Mouse (Mus musculus): ENCODE data around the gene Pdzrn3.

DNA sequence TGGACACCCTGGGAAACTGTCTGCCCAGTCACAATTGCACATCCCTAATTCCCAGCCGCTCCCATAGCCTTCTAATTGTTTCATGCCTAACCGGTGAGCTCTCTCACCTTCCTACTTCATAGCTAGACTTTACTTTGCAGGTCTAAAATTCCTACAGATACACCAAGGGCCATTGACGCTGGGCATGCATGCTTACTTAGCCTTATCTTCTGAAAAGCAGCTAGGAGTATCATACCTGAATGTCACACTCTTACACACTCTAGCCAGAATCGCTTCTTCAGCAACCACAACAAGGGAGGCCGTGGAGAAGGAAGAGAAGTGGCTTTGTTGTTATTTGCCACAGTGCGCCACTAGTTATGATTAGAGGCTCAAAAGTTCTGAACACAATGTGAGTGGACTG, 18.2 kb upstream of the Pdzrn3 start:
- TF ChIP-seq REST (IDR thresholded peaks at IDR 0.05; ENCODE audit: insufficient read depth, insufficient read length), result no peak
- no peak for TF ChIP-seq POLR2AphosphoS2 (IDR thresholded peaks at IDR 0.05; ENCODE audit: insufficient read length, low read depth)
- TF ChIP-seq SRF (IDR thresholded peaks at IDR 0.05; ENCODE audit: control insufficient read depth, insufficient read length, low read depth), result no peak
- no peak for TF ChIP-seq E2F4 (IDR thresholded peaks at IDR 0.05; ENCODE audit: insufficient read depth)
- TF ChIP-seq POLR2A (IDR thresholded peaks at IDR 0.05; ENCODE audit: insufficient read length, low read depth), result no peak
- TF ChIP-seq MAX (IDR thresholded peaks at IDR 0.05; ENCODE audit: low read depth), result no peak
